Mouse (Mus musculus) C2C12 (cell line): ENCODE measurements at regions not wholly inside any gene's neighbourhood (a gene's known extent, or its start where the extent isn't known, plus 50 kb on each side); places are given as distances from the start of the nearest gene placed in this dataset.

Source experiments
- CEBPB ChIP-seq: IDR thresholded peaks from one replicate; pipeline ENCODE4 v1.6.1; 2011; ENCODE audit warnings: low read depth, mild to moderate bottlenecking, control low read depth, moderate library complexity
- CTCF ChIP-seq: IDR thresholded peaks from one replicate; pipeline ENCODE4 v1.5.1; 2011; ENCODE audit not compliant: control insufficient read depth, insufficient read depth, insufficient read length
- MAX ChIP-seq: IDR thresholded peaks from one replicate; pipeline ENCODE4 v1.6.1; 2011; ENCODE audit warnings: mild to moderate bottlenecking, control low read depth
- MYOD1 ChIP-seq: IDR thresholded peaks from one replicate; pipeline ENCODE4 v1.6.1; 2011; ENCODE audit warnings: low read depth; ENCODE audit not compliant: control insufficient read depth, insufficient read length
- USF1 ChIP-seq: IDR thresholded peaks from one replicate; pipeline ENCODE4 v1.6.1; 2011; ENCODE audit warnings: low read depth, mild to moderate bottlenecking, control low read depth, moderate library complexity

DNA sequence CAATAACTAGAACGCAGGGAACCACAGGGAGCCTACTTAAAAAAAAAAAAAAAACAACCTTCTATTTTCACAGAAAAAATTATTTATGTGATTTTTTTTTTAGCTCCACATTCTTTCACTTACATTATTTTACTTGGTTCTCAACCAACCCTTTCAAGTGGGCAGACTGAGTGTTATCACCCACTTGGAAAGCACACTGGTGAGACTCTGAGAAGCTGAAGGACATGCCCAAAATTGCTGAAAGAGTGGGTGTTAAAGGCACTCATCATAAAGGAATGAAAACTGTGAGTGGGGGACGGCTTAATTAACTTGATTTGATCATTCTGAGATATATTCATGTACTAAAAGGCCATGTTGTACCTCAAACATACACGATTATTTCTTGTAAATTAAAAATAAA is 97.8 kb upstream of the Ercc6l2 start:
- TF ChIP-seq CTCF (no peak), USF1 (no peak), CEBPB (no peak), MYOD1 (no peak), MAX (no peak)
